Mouse (Mus musculus) E14TG2a.4 (cell line): ENCODE data around the gene Tmem243.
A peak's percentile ranks its signal among the peaks of the same experiment; 100 is the strongest.

Experiments
- H3K27me3 ChIP-seq: 2 replicates; pipeline ENCODE4 v1.6.1; 2014; ENCODE audit warnings: low read length, control low read depth; ENCODE audit not compliant: insufficient read depth
- H3K36me3 ChIP-seq: 2 replicates; pipeline ENCODE4 v1.6.1; 2014; ENCODE audit warnings: low read length, control low read depth; ENCODE audit not compliant: insufficient read depth
- H3K4me1 ChIP-seq: replicated peaks from 2 replicates; pipeline ENCODE4 v1.6.1; 2014; ENCODE audit warnings: low read depth, low read length, control low read depth
- H3K4me3 ChIP-seq: replicated peaks from 2 replicates; pipeline ENCODE4 v1.5.1; 2014; ENCODE audit warnings: mild to moderate bottlenecking, low read length
- H3K9me3 ChIP-seq: 2 replicates; pipeline ENCODE4 v1.6.1; 2014; ENCODE audit warnings: low read length, control low read depth
- CTCF ChIP-seq: conservative IDR thresholded peaks from 2 replicates; pipeline ENCODE4 v1.5.1; 2014; ENCODE audit warnings: low read length
- NANOG ChIP-seq: IDR thresholded peaks from 2 replicates; pipeline ENCODE4 v1.6.1; 2014; ENCODE audit warnings: borderline replicate concordance, low read length, mixed read lengths
- POU5F1 ChIP-seq: IDR thresholded peaks from 2 replicates; pipeline ENCODE4 v1.6.1; 2014; ENCODE audit warnings: low read length, borderline replicate concordance

The Tmem243 gene

GRCm38 (mm10) chr5:9124134-9124533 is 23.7 kb downstream of the Tmem243 start:
- Histone ChIP-seq H3K4me3 (no peak overlapping the region), H3K36me3 (peaks cover 95% of the 10 kb centered on the region), H3K4me1 (no peaks in the 10 kb centered on the region), H3K9me3 (no peaks in the 10 kb centered on the region), H3K27me3 (no peaks in the 10 kb centered on the region)
- TF ChIP-seq NANOG = no peak
- no peak for TF ChIP-seq POU5F1
- TF ChIP-seq CTCF = no peak

- Histone ChIP-seq H3K4me1 (peaks cover 4% of the 10 kb centered on the region), H3K36me3 (peaks cover 80% of the 10 kb centered on the region), H3K27me3 (no peaks in the 10 kb centered on the region), H3K4me3 (no peak overlapping the region), H3K9me3 (no peaks in the 10 kb centered on the region)
- TF ChIP-seq NANOG (no peak), CTCF (no peak), POU5F1 (no peak)
These were observed 28.1 kb downstream of the Tmem243 start for GRCm38 (mm10) chr5:9128566-9128965.

- Histone ChIP-seq H3K27me3 (no peaks in the 10 kb centered on the region), H3K4me3 (no peak overlapping the region), H3K4me1 (peaks cover 10% of the 10 kb centered on the region), H3K36me3 (peaks cover 73% of the 10 kb centered on the region), H3K9me3 (no peaks in the 10 kb centered on the region)
- TF ChIP-seq CTCF = no peak
- no peak for TF ChIP-seq POU5F1
- no peak; the same call in 1 of the 2 replicates for TF ChIP-seq NANOG
These were observed 31.3 kb downstream of the Tmem243 start for GRCm38 (mm10) chr5:9131786-9132185.

GRCm38 (mm10) chr5:9135588-9135987 is 35.1 kb downstream of the Tmem243 start:
- Histone ChIP-seq H3K4me3 (no peak overlapping the region), H3K4me1 (peaks cover 10% of the 10 kb centered on the region), H3K27me3 (no peaks in the 10 kb centered on the region), H3K36me3 (peaks cover 69% of the 10 kb centered on the region), H3K9me3 (no peaks in the 10 kb centered on the region)
- TF ChIP-seq CTCF (no peak), NANOG (no peak), POU5F1 (no peak)

GRCm38 (mm10) chr5:9140724-9141123 is 40.3 kb downstream of the Tmem243 start:
- peaks cover 74% of the 10 kb centered on the region for H3K36me3 ChIP-seq
- no peaks in the 10 kb centered on the region for H3K9me3 ChIP-seq
- no peak overlapping the region for H3K4me3 ChIP-seq
- H3K4me1 ChIP-seq = peaks cover 19% of the 10 kb centered on the region
- TF ChIP-seq POU5F1 (no peak), NANOG (no peak), CTCF (no peak)
- no peaks in the 10 kb centered on the region for H3K27me3 ChIP-seq

GRCm38 (mm10) chr5:9142376-9142775 is 41.9 kb downstream of the Tmem243 start:
- no peak for TF ChIP-seq NANOG
- no peak for TF ChIP-seq POU5F1
- H3K36me3 ChIP-seq = peaks cover 71% of the 10 kb centered on the region
- H3K9me3 ChIP-seq = no peaks in the 10 kb centered on the region
- H3K4me1 ChIP-seq = peaks cover 17% of the 10 kb centered on the region
- no peak overlapping the region for H3K4me3 ChIP-seq
- no peaks in the 10 kb centered on the region for H3K27me3 ChIP-seq

- Histone ChIP-seq H3K9me3 (peaks cover 4% of the 10 kb centered on the region; the same call in 1 of the 2 replicates), H3K36me3 (peaks cover 76% of the 10 kb centered on the region), H3K4me1 (no peaks in the 10 kb centered on the region), H3K4me3 (no peak overlapping the region), H3K27me3 (no peaks in the 10 kb centered on the region)
- TF ChIP-seq CTCF (no peak), NANOG (no peak), POU5F1 (no peak)
These were observed 48.9 kb downstream of the Tmem243 start for GRCm38 (mm10) chr5:9149273-9149850.

GRCm38 (mm10) chr5:9156746-9157145 is 56.3 kb downstream of the Tmem243 start:
- Histone ChIP-seq H3K36me3 (peaks cover 40% of the 10 kb centered on the region), H3K4me1 (peaks cover 35% of the 10 kb centered on the region), H3K9me3 (peaks cover 4% of the 10 kb centered on the region; the same call in 1 of the 2 replicates), H3K27me3 (no peaks in the 10 kb centered on the region), H3K4me3 (no peak overlapping the region)
- no peak for TF ChIP-seq POU5F1
- no peak for TF ChIP-seq CTCF
- TF ChIP-seq NANOG = no peak

GRCm38 (mm10) chr5:9157336-9157735 is 56.9 kb downstream of the Tmem243 start:
- Histone ChIP-seq H3K4me1 (peaks cover 37% of the 10 kb centered on the region), H3K9me3 (peaks cover 4% of the 10 kb centered on the region; the same call in 1 of the 2 replicates), H3K36me3 (peaks cover 34% of the 10 kb centered on the region), H3K27me3 (no peaks in the 10 kb centered on the region), H3K4me3 (0 out of 2 replicates have a peak overlapping the region, but pooled peaks have one; percentile 17)
- TF ChIP-seq POU5F1 (no peak), NANOG (no peak), CTCF (no peak)
